Mouse (Mus musculus) spleen, postnatal 36 days (tissue): ENCODE measurements at regions not wholly inside any gene's neighbourhood (a gene's known extent, or its start where the extent isn't known, plus 50 kb on each side); places are given as distances from the start of the nearest gene placed in this dataset.

Source experiments
- DNase-seq, 2 experiments: peaks; one replicate each; pipeline ENCODE4 v3.0.0; 2022; ENCODE audit warnings: low spot score in 2 of 2, mixed read lengths in 1 of 2

DNA sequence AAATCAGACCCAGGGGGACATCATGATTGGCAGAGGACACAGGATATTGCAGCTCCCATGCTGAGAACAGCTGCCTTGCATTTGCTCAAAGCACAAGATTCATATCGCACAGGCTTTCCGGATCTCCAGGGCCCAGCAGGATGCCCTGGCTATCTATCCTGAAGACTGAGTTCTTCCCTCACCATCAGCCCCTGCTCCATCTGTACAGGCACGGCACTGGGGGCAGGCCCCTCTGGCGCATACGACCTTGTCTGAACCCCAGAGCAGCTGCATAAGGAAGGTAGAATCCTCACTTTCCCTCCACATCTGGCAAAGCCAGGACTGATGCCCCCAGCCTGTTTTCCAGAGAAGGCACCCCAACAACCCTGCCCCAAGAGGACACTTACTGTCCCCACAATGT, 266.8 kb downstream of the Tns1 start:
- no peak for DNase-seq

DNA sequence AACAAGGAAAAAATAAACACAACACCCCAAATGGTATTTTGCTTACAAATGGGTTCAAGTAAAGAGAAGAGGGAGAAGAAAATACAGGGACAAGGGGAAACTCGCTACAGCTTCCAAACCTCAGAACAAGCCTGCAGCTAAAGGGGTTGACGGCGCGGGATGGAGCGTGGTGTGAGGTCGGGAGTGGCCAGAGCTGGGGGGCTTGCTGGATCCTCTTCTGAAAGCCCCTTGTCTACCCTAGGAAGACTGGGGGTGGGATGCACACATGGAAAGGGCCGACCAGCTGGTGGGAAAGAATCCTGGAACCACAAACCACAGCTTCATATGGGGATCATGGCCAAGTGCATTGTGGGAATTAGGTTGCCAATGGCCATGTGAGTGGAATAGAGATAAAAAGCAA, 267.4 kb downstream of the Tns1 start:
- DNase-seq = no peak

DNA sequence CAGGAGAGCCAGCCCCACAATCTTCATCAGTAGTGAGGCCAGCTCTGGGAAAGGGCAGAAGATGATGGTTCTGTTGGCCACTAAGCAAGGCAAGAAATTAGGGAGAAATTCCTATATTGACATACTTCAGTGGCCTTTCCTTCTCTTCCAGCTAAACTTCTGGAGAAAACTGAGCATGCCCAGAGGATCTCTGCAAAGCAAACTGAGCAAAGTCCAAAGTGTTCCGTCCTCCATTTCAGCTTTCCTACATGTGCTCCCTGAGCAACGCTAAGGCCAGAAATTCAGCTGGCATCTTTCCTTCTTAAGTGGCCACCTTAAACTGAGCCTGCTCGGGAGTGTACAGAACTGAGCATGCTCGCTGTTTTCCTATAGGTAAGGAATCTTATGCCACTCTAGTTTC, 268.9 kb downstream of the Tns1 start:
- DNase-seq = no peak

DNA sequence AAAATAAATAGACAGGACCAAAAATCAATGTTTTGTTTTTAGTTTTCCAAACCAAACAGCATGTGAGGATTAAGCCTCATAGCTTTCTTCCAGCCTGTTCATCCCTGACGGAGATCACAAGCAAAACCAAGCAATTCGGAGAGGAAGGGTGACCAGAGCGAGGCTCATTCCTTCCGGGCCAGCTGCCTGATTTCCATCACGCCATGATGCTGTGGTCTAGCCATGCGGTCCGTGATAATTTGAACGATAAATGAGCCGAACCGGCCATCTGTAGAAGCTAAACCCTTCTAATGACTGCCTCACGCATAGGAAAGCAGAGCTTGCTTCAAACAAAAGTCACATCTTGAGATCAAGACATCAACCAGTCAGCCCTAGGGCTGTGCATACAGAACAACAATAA, 270.4 kb downstream of the Tns1 start:
- DNase-seq = no peak

- no peak for DNase-seq
These were observed 273.9 kb downstream of the Tns1 start for GRCm38 (mm10) chr1:73850173-73851014.

DNA sequence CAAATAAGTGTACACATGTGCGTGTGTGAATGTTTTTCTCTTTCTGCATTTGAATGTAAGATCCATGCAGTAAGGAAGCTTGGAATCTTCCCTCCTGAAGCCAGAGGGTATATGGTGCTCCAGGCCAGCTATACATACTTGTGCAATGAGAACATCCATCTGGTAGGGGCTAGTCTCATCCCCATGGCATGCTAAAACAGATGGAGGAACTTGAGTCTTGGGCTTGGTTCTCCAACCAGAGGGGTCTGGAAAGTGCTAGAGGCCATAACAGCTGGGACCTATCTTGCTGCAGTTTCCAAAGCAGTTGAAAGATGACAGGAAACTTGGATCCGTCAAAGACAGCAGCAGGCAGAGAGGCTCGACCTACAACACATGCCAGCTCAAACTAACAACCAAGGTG, 275.9 kb downstream of the Tns1 start:
- no peak for DNase-seq

GRCm38 (mm10) chr1:73847126-73847525, 277.1 kb downstream of the Tns1 start:
- DNase-seq = no peak

- no peak for DNase-seq
These were observed 279.1 kb downstream of the Tns1 start for GRCm38 (mm10) chr1:73845115-73845514.

DNA sequence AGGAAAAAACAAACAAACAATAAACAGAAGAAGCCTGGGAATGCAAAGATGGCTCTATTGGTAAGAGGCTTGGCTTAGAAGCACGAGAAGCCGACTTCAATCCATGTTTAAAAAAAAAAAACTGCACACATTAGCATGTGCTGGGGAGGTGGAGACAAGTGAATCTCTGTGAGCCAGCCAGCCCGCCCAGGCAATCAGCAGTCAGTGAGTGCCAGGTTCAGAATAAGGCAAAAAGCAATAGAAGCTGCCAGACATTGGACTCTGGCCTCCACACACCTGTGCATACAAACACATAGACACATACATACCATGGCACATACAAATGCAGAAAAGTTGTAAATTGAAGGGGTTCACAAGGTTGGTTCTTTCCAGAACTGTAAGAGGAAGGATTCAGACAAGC, 279.7 kb downstream of the Tns1 start:
- DNase-seq = no peak

- DNase-seq = no peak
These were observed 284.9 kb downstream of the Tns1 start for GRCm38 (mm10) chr1:73839351-73839750.

- DNase-seq = no peak
These were observed 287.6 kb downstream of the Tns1 start for GRCm38 (mm10) chr1:73836680-73837079.

GRCm38 (mm10) chr1:73834566-73834965, 289.7 kb downstream of the Tns1 start:
- DNase-seq = no peak

- DNase-seq = no peak
These were observed 293.6 kb downstream of the Tns1 start for GRCm38 (mm10) chr1:73830486-73831132.

- no peak for DNase-seq
These were observed 295.3 kb downstream of the Tns1 start for GRCm38 (mm10) chr1:73828996-73829395.

- DNase-seq = peak; percentile 64 to 68
These were observed 297.9 kb downstream of the Tns1 start for GRCm38 (mm10) chr1:73826243-73826930.

- DNase-seq = peak; percentile 77 to 78
These were observed 299.7 kb downstream of the Tns1 start for GRCm38 (mm10) chr1:73824406-73825184.

GRCm38 (mm10) chr1:73823726-73824125, 300.5 kb downstream of the Tns1 start:
- DNase-seq = no peak

GRCm38 (mm10) chr1:73822616-73823015, 301.6 kb downstream of the Tns1 start:
- no peak for DNase-seq

DNA sequence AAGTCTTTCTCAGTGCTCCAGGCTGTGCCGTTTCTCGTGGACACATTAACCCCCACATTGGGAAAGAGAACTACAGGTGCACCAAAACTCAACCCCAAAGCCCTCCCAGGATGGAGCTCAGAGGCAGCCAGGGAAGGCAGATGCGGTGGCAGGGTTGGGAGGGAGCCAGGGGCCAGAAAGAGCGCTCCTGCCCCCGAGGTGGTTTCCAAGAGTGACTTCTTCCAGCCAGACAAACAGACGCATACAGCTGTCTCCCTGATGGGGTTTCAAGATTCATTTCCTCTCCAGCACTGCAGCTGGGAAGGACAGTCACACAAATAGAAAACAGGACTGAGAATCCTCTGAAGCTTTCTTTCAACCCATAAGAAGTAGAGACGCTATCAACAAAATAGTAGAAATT, 303.5 kb downstream of the Tns1 start:
- no peak for DNase-seq

DNA sequence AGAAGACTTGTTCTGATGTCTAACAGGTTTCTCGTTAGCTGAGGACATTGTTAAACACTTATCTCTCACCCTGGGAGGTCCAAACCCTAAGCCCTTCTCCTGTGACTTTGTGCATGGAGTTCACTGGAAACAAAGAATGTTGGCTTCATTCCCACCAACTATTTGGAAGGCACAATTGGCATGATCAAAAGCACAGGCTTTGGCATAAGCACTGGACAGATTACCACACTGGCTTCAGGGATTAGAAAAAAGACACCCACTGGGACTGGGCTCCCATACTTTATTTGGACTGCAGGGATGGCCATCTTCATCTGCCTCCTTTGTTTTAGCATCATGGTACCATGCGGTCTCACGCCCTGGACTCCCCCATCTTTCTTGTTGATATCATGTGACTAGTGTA, 317.0 kb downstream of the Tns1 start:
- no peak for DNase-seq

DNA sequence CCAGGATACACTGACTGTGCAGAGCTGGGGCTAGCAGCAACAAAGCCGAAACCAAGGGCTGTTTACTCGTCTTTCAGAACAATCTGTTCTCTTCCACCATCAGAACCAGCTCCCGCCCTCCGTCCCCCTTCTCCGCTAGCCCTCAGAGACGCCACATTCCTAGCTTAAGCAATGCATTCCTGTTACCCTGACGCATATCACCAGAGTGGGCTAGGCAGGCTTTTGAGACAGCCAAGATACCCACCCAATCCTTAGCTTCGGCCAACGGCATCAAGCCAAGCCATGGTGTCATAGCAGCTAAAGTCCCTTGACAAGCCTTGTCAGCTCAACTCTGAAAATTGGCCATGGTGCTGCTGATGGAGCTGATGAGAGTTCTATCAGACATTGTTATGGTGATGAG, 319.1 kb downstream of the Tns1 start:
- DNase-seq = no peak

GRCm38 (mm10) chr1:73799996-73800395, 324.3 kb downstream of the Tns1 start:
- no peak for DNase-seq
